Mouse (Mus musculus): ENCODE results near the gene Dlx2. TPM values are rescaled to one million over a fixed set of nuclear protein-coding genes. Genes with fewer than 3 reads are reported as not detected.

Dlx2 gene
- total RNA-seq (2022) = not detected

- no peak for DNase-seq (ENCODE audit: low spot score)
Measured at GRCm38 (mm10) chr2:71546640-71547071, at the start of gene Dlx2. Gene Dlx2 (minus strand): TSS chr2:71546754.

- peak; percentile 22 for DNase-seq (ENCODE audit: low spot score)
Measured at GRCm38 (mm10) chr2:71594466-71594865, 47.9 kb upstream of the Dlx2 start.

GRCm38 (mm10) chr2:71589114-71589513 is 42.6 kb upstream of the Dlx2 start:
- no peak for DNase-seq (ENCODE audit: low spot score)

- DNase-seq (ENCODE audit: low spot score) = no peak
Measured at GRCm38 (mm10) chr2:71581488-71581887, 34.9 kb upstream of the Dlx2 start.

- peak; percentile 36 for DNase-seq (ENCODE audit: low spot score)
Measured at GRCm38 (mm10) chr2:71580632-71581466, 34.3 kb upstream of the Dlx2 start.

- DNase-seq (ENCODE audit: low spot score) = no peak
Measured at GRCm38 (mm10) chr2:71577059-71577458, 30.5 kb upstream of the Dlx2 start.

- DNase-seq (ENCODE audit: low spot score) = no peak
Measured at GRCm38 (mm10) chr2:71573736-71574135, 27.2 kb upstream of the Dlx2 start.

GRCm38 (mm10) chr2:71566466-71566865 is 19.9 kb upstream of the Dlx2 start:
- no peak for DNase-seq (ENCODE audit: low spot score)

- DNase-seq (ENCODE audit: low spot score) = no peak
Measured at GRCm38 (mm10) chr2:71556071-71556470, 9.5 kb upstream of the Dlx2 start.

GRCm38 (mm10) chr2:71551704-71552103 is 5.2 kb upstream of the Dlx2 start:
- no peak for DNase-seq (ENCODE audit: low spot score)

GRCm38 (mm10) chr2:71550330-71550729 is 3.8 kb upstream of the Dlx2 start:
- no peak for DNase-seq (ENCODE audit: low spot score)

- DNase-seq (ENCODE audit: low spot score) = peak; percentile 63
Measured at GRCm38 (mm10) chr2:71547829-71548228, 1.3 kb upstream of the Dlx2 start.

GRCm38 (mm10) chr2:71545882-71546639 is 493 bp downstream of the Dlx2 start:
- DNase-seq (ENCODE audit: low spot score) = no peak

DNA sequence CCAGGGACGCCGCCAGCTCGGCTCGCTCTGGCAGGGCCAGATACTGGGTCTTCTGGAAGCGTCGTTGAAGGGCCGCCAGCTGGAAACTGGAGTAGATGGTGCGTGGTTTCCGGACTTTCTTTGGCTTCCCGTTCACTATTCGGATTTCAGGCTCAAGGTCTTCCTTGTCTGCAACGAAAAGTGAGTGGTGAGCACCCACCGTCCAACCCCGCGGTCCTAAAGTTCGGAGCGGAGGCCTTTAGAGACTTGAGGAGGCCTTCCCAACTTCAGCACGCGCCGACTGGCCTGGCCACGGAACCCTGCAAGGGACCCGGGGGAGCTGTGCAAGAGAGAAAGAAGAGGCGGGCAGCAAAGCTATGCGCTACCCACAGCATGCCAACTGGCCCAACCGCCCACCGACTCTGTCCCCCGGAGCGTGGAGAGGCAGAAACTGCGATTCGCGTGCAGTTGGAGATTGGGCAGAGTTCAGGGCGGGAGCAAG is 1.1 kb downstream of the Dlx2 start:
- no peak for DNase-seq (ENCODE audit: low spot score)

DNA sequence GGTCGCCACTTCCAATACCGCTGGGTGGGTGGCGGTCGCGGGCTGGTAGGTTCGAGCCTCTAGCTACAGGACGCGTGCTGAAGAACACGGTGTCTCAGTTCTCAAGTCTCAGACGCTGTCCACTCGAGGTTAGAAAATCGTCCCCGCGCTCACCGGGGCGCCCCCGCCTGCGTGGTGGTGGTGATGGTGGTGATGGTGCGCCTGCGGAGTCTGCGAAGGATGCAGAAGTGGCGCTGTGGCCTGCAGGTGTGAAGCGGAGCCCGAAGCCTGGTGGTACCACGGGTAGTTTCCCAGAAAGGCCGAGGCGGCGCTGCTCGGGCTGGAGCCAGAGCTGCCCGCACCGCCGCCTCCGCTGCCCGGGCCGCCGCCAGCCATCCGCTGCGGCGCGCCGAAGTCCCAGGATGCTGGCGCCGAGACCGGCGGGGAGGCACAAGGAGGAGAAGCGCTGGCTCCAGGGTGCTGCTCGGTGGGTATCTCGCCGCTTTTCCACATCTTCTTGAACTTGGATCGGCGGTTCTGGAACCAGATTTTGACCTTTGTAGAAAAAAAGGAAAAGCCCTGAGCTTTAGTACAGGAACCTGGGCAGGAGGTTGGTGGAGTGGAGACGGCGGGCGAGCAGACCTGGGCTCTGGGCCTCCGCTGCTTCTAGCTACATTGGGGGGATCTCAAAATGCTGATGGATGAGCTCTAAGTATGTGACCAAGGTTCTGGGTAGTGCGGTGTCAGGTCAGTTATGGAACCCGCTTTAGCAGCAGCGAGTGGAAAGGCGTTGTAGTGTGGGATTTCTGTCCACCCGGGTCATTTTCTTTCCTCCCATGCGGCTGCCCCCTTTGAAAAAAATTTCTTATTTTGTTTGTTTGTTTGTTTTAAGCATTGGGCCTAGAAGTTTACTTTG is 1.9 kb downstream of the Dlx2 start:
- DNase-seq (ENCODE audit: low spot score) = no peak

GRCm38 (mm10) chr2:71543948-71544347 is 2.6 kb downstream of the Dlx2 start:
- no peak for DNase-seq (ENCODE audit: low spot score)

DNA sequence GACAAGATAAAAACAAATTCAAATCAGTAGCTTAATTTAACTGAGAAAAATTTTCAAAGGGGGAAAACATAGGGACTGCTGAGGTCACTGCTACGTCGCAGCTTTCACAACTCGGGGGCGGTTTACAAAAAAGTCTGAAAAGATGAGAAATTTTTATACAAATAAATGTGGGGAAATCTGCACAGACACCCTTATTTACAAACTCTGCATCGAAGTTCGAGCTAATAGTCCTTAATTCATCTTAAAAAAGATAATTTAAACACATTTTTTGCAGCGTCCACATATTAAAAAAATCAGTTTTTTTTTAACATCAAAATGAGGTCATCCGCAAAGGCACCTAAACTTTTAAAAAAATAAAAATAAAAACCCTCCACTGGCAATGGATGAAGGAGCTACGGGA is 3.0 kb downstream of the Dlx2 start:
- no peak for DNase-seq (ENCODE audit: low spot score)

GRCm38 (mm10) chr2:71542816-71543301 is 3.7 kb downstream of the Dlx2 start:
- DNase-seq (ENCODE audit: low spot score) = no peak

DNA sequence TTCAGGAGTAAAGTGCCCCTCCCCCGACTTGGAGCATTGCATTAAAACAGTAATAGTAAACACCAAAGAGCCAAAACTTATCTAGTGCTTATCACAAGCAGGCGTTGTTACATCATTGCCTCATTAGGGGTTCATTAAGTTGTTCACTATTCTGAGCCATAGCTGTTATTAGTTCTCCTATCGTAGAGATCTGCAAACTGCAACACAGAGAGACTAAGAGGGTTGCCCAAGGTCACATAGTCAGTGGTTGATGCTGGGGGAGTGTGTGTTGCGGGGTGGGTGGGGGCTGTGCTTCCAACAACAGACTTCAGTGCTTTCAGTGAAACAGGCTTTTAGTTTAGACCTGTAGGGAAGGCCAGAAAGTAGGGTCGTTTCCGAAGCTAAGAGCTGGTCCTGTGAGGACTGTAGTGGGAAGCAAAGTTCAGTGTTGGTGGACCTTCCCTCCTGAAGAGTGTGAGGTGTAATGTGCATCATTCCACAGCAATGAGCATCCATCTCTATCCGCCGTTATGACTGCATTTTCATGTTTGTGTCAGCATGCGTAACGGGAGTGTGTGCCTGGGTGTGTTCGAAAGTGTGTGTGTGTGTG is 4.2 kb downstream of the Dlx2 start:
- DNase-seq (ENCODE audit: low spot score) = no peak

- DNase-seq (ENCODE audit: low spot score) = no peak
Measured at GRCm38 (mm10) chr2:71541418-71542226, 4.9 kb downstream of the Dlx2 start.

Data from heart, adult 8-10 months (tissue).